Mouse (Mus musculus): ENCODE results near the gene Ggct.

DNA sequence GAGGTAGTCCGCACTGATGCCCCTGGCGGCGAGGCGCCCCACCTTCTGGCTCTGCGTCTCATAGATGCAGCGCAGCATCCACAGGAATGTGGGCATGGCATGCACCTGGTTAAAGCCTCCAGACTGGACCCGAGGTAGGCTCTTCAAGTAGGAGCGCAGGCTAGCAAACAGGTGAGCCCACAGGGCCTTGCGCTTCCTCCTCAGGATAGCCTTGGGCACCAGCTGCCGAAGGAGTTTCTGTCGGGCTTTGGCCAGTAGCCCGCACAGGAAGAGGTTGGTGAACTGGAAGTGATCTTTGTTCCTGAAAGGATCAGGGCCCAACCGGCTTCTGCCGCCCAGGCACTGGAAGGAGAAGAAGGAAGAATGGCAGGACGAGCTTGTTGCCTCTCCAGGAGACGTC lies 49.5 kb downstream of the Ggct start:
- no peak for TF ChIP-seq POLR2A (IDR thresholded peaks at IDR 0.05; ENCODE audit: control insufficient read depth, low read depth, low read length)
- no peak for TF ChIP-seq CTCF (IDR thresholded peaks at IDR 0.05; ENCODE audit: control insufficient read depth, insufficient read depth, insufficient replicate concordance, low read depth, low read length)

All from testis, adult 2 months (tissue).